Mouse (Mus musculus) heart, postnatal 25 days (tissue): Measurements from ENCODE around the gene Map6. TPM values are rescaled to one million over a fixed set of nuclear protein-coding genes. Genes with fewer than 3 reads are reported as not detected.

Experiments used
- DNase-seq: peaks from one replicate; pipeline ENCODE4 v3.0.0; 2022; ENCODE audit warnings: low spot score
- intact Hi-C: fragments of 180-260 bp; cut with DNase I; formaldehyde crosslinking; loops from one replicate; pipeline ENCODE4 v1.15.1; 2025
- total RNA-seq, 2 experiments: library from RNA; stranded (reverse); gene quantifications; 2 replicates each; pipeline ENCODE4 v1.2.3; 2021

Map6 gene
- total RNA-seq, 2 experiments from 2014 or later: 3.0 to 4.4 TPM

- DNase-seq: no peak
- intact Hi-C loops: no loop called here
These were observed 12.2 kb upstream of the Map6 start for GRCm38 (mm10) chr7:99255006-99255405.

- intact Hi-C loops: no loop called here
- no peak for DNase-seq
These were observed 5.3 kb upstream of the Map6 start for GRCm38 (mm10) chr7:99261900-99262299.

- no peak for DNase-seq
- intact Hi-C loops: no loop called here
These were observed 3.7 kb upstream of the Map6 start for GRCm38 (mm10) chr7:99263509-99263908.

GRCm38 (mm10) chr7:99264597-99264996, 2.6 kb upstream of the Map6 start:
- intact Hi-C loops: no loop called here
- no peak for DNase-seq

- intact Hi-C loops: no loop called here
- DNase-seq: peak; percentile 48
These were observed 754 bp downstream of the Map6 start for GRCm38 (mm10) chr7:99267897-99268505.

- no peak for DNase-seq
- intact Hi-C loops: no loop called here
These were observed 1.3 kb downstream of the Map6 start for GRCm38 (mm10) chr7:99268506-99268900.

- no peak for DNase-seq
- intact Hi-C loops: no loop called here
These were observed 2.0 kb downstream of the Map6 start for GRCm38 (mm10) chr7:99268951-99269945.

- intact Hi-C loops: no loop called here
- no peak for DNase-seq
These were observed 4.4 kb downstream of the Map6 start for GRCm38 (mm10) chr7:99271630-99272029.

GRCm38 (mm10) chr7:99275131-99275530, 7.9 kb downstream of the Map6 start:
- intact Hi-C loops: no loop called here
- DNase-seq: no peak

- intact Hi-C loops: no loop called here
- DNase-seq: no peak
These were observed 9.4 kb downstream of the Map6 start for GRCm38 (mm10) chr7:99276679-99277078.

GRCm38 (mm10) chr7:99278309-99278708, 11.1 kb downstream of the Map6 start:
- DNase-seq: no peak
- intact Hi-C loops: no loop called here

- DNase-seq: no peak
- intact Hi-C loops: no loop called here
These were observed 12.3 kb downstream of the Map6 start for GRCm38 (mm10) chr7:99279586-99279985.

GRCm38 (mm10) chr7:99287287-99287686, 20.0 kb downstream of the Map6 start:
- intact Hi-C loops: no loop called here
- no peak for DNase-seq

GRCm38 (mm10) chr7:99290008-99290407, 22.8 kb downstream of the Map6 start:
- no peak for DNase-seq

GRCm38 (mm10) chr7:99290925-99291324, 23.7 kb downstream of the Map6 start:
- DNase-seq: no peak
- intact Hi-C loops: no loop called here

More at GRCm38 (mm10) chr7:99290008-99290407, 22.8 kb downstream of the Map6 start:
- intact Hi-C loops: no loop called here

GRCm38 (mm10) chr7:99294198-99294780, 27.0 kb downstream of the Map6 start:
- DNase-seq: no peak
- intact Hi-C loops: no loop called here

GRCm38 (mm10) chr7:99295104-99295503, 27.9 kb downstream of the Map6 start:
- no peak for DNase-seq
- intact Hi-C loops: no loop called here

GRCm38 (mm10) chr7:99300650-99301175, 33.5 kb downstream of the Map6 start:
- intact Hi-C loops: no loop called here

GRCm38 (mm10) chr7:99304029-99304428, 36.8 kb downstream of the Map6 start:
- DNase-seq: no peak

More at GRCm38 (mm10) chr7:99300650-99301175, 33.5 kb downstream of the Map6 start:
- DNase-seq: no peak

GRCm38 (mm10) chr7:99304949-99305372, 37.7 kb downstream of the Map6 start:
- intact Hi-C loops: no loop called here

More at GRCm38 (mm10) chr7:99304029-99304428, 36.8 kb downstream of the Map6 start:
- intact Hi-C loops: no loop called here

More at GRCm38 (mm10) chr7:99304949-99305372, 37.7 kb downstream of the Map6 start:
- peak; percentile 72 for DNase-seq
